Mouse (Mus musculus): ENCODE data around the gene 1700034J05Rik. TPM values are rescaled to one million over a fixed set of nuclear protein-coding genes. Genes with fewer than 3 reads are reported as not detected.

1700034J05Rik gene
- polyA plus RNA-seq, 1 experiment: 188 TPM

- no peak for TF ChIP-seq CTCF (IDR thresholded peaks at IDR 0.05; ENCODE audit: control insufficient read depth, insufficient read depth, insufficient replicate concordance, low read depth, low read length)
- TF ChIP-seq POLR2A (IDR thresholded peaks at IDR 0.05; ENCODE audit: control insufficient read depth, low read depth, low read length): no peak
- no peaks in the 10 kb centered on the region for H3K36me3 ChIP-seq (ENCODE audit: control insufficient read depth, insufficient read depth, low read length)
- no peaks in the 10 kb centered on the region for H3K27me3 ChIP-seq (ENCODE audit: control insufficient read depth, insufficient read depth, low read length)
- H3K4me1 ChIP-seq (ENCODE audit: control insufficient read depth, insufficient read depth, low read length): no peaks in the 10 kb centered on the region; the same call in 1 of the 2 replicates
- H3K4me3 ChIP-seq (ENCODE audit: control insufficient read depth, low read depth, low read length): no peak overlapping the region
- H3K27ac ChIP-seq (ENCODE audit: control insufficient read depth, insufficient read depth, low read depth, low read length): no peak overlapping the region
Observed at GRCm38 (mm10) chr6:146909725-146910489, 44.3 kb downstream of the 1700034J05Rik start.

DNA sequence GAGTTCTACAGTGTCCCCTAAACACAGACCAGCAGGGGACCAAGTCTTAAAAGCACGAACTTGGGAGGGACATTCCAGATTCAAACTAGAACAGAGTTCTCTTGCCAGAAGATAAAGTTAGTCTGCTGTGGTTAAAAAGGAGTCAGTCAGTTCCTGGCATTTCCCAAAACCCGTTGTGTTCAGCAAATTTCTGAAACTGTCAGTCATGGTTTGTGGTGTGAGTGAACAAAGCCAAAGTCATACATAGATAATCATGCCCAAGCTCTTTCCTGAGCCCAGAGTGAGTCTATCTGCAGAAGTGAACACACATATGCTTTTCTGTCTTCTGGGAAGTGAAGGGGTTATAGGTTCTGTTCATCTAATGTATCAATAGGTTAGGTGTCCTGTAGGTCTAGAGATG lies 45.4 kb downstream of the 1700034J05Rik start:
- H3K36me3 ChIP-seq (ENCODE audit: control insufficient read depth, insufficient read depth, low read length): no peaks in the 10 kb centered on the region
- no peak overlapping the region for H3K4me3 ChIP-seq (ENCODE audit: control insufficient read depth, low read depth, low read length)
- TF ChIP-seq POLR2A (IDR thresholded peaks at IDR 0.05; ENCODE audit: control insufficient read depth, low read depth, low read length) (no peak), CTCF (IDR thresholded peaks at IDR 0.05; ENCODE audit: control insufficient read depth, insufficient read depth, insufficient replicate concordance, low read depth, low read length) (no peak)
- H3K27ac ChIP-seq (ENCODE audit: control insufficient read depth, insufficient read depth, low read depth, low read length): no peak overlapping the region
- H3K4me1 ChIP-seq (ENCODE audit: control insufficient read depth, insufficient read depth, low read length): no peaks in the 10 kb centered on the region; the same call in 1 of the 2 replicates
- no peaks in the 10 kb centered on the region for H3K27me3 ChIP-seq (ENCODE audit: control insufficient read depth, insufficient read depth, low read length)

DNA sequence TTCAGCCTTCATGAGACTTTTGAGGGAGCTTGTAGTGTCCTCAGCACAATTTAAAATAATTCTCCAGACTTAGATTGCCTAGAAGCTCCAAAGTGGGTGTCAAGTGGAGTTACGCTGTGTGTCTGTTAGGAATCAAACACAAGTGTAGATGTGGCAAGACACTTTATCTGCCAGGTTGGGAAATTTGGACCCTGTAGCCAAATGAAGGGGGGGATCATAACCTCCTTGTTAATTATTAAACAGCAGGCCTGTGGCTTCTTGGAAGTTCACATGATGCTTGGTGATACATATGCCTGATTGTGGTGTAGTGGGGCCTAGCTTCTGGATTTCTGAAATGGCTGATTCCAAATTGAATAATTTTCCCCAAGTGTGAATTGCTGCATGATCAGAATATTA lies 46.4 kb downstream of the 1700034J05Rik start:
- no peaks in the 10 kb centered on the region for H3K27me3 ChIP-seq (ENCODE audit: control insufficient read depth, insufficient read depth, low read length)
- no peak for TF ChIP-seq CTCF (IDR thresholded peaks at IDR 0.05; ENCODE audit: control insufficient read depth, insufficient read depth, insufficient replicate concordance, low read depth, low read length)
- TF ChIP-seq POLR2A (IDR thresholded peaks at IDR 0.05; ENCODE audit: control insufficient read depth, low read depth, low read length): no peak
- H3K4me3 ChIP-seq (ENCODE audit: control insufficient read depth, low read depth, low read length): no peak overlapping the region
- H3K27ac ChIP-seq (ENCODE audit: control insufficient read depth, insufficient read depth, low read depth, low read length): no peak overlapping the region
- H3K36me3 ChIP-seq (ENCODE audit: control insufficient read depth, insufficient read depth, low read length): no peaks in the 10 kb centered on the region
- H3K4me1 ChIP-seq (ENCODE audit: control insufficient read depth, insufficient read depth, low read length): no peaks in the 10 kb centered on the region

- Histone ChIP-seq H3K36me3 (ENCODE audit: control insufficient read depth, insufficient read depth, low read length) (no peaks in the 10 kb centered on the region), H3K4me1 (ENCODE audit: control insufficient read depth, insufficient read depth, low read length) (no peaks in the 10 kb centered on the region), H3K27ac (ENCODE audit: control insufficient read depth, insufficient read depth, low read depth, low read length) (no peak overlapping the region), H3K27me3 (ENCODE audit: control insufficient read depth, insufficient read depth, low read length) (no peaks in the 10 kb centered on the region), H3K4me3 (ENCODE audit: control insufficient read depth, low read depth, low read length) (no peak overlapping the region)
- no peak for TF ChIP-seq CTCF (IDR thresholded peaks at IDR 0.05; ENCODE audit: control insufficient read depth, insufficient read depth, insufficient replicate concordance, low read depth, low read length)
- TF ChIP-seq POLR2A (IDR thresholded peaks at IDR 0.05; ENCODE audit: control insufficient read depth, low read depth, low read length): no peak
Observed at GRCm38 (mm10) chr6:146907061-146907794, 47.0 kb downstream of the 1700034J05Rik start.

GRCm38 (mm10) chr6:146906000-146906786 lies 48.0 kb downstream of the 1700034J05Rik start:
- H3K27ac ChIP-seq (ENCODE audit: control insufficient read depth, insufficient read depth, low read depth, low read length): no peak overlapping the region
- H3K36me3 ChIP-seq (ENCODE audit: control insufficient read depth, insufficient read depth, low read length): no peaks in the 10 kb centered on the region
- H3K4me3 ChIP-seq (ENCODE audit: control insufficient read depth, low read depth, low read length): no peak overlapping the region
- TF ChIP-seq CTCF (IDR thresholded peaks at IDR 0.05; ENCODE audit: control insufficient read depth, insufficient read depth, insufficient replicate concordance, low read depth, low read length) (no peak), POLR2A (IDR thresholded peaks at IDR 0.05; ENCODE audit: control insufficient read depth, low read depth, low read length) (no peak)
- no peaks in the 10 kb centered on the region for H3K4me1 ChIP-seq (ENCODE audit: control insufficient read depth, insufficient read depth, low read length)
- no peaks in the 10 kb centered on the region for H3K27me3 ChIP-seq (ENCODE audit: control insufficient read depth, insufficient read depth, low read length)

DNA sequence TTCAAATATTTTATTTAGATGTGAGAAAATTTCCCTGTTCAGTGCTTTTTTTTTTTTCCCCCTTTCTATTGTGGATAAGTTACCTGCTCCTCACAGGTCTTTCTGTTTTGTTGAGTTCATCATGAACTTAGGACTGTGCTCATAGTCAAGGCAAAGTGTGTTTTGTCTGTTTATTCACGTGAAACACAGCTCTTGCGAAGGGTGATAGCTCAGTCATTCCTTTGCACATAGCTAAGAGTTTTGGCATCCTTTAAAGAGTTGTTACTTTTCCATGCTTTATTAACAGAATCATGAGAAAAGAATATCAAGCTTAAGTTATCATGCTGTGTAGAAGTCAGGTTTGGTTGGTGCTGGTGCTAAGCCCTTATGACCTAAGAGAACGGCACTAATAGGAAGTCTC lies 49.5 kb downstream of the 1700034J05Rik start:
- Histone ChIP-seq H3K27ac (ENCODE audit: control insufficient read depth, insufficient read depth, low read depth, low read length) (no peak overlapping the region), H3K27me3 (ENCODE audit: control insufficient read depth, insufficient read depth, low read length) (no peaks in the 10 kb centered on the region), H3K4me3 (ENCODE audit: control insufficient read depth, low read depth, low read length) (no peak overlapping the region), H3K4me1 (ENCODE audit: control insufficient read depth, insufficient read depth, low read length) (no peaks in the 10 kb centered on the region; the same call in 1 of the 2 replicates), H3K36me3 (ENCODE audit: control insufficient read depth, insufficient read depth, low read length) (no peaks in the 10 kb centered on the region)
- TF ChIP-seq CTCF (IDR thresholded peaks at IDR 0.05; ENCODE audit: control insufficient read depth, insufficient read depth, insufficient replicate concordance, low read depth, low read length) (no peak), POLR2A (IDR thresholded peaks at IDR 0.05; ENCODE audit: control insufficient read depth, low read depth, low read length) (no peak)

DNA sequence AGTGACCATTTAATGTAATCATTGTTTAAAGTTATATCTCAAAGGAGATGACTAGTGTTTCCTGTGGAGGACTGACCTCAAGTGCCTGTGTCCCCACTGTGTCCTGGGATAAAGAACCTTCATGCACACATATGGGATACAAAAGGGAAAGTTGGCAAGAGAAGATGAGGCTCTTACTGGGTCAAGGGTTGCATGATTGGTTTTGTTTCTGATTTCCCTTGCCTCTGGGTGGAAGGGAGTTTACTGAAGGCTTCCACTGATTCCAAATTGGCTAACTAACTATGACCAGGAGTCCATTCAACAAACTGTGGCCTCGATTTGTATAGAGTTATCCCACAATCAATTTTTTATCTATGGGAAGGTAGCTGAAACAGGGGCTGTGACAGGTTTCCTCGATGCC lies 50.6 kb downstream of the 1700034J05Rik start:
- TF ChIP-seq POLR2A (IDR thresholded peaks at IDR 0.05; ENCODE audit: control insufficient read depth, low read depth, low read length) (no peak), CTCF (IDR thresholded peaks at IDR 0.05; ENCODE audit: control insufficient read depth, insufficient read depth, insufficient replicate concordance, low read depth, low read length) (no peak)
- no peak overlapping the region for H3K4me3 ChIP-seq (ENCODE audit: control insufficient read depth, low read depth, low read length)
- H3K27me3 ChIP-seq (ENCODE audit: control insufficient read depth, insufficient read depth, low read length): no peaks in the 10 kb centered on the region
- no peaks in the 10 kb centered on the region; the same call in 1 of the 2 replicates for H3K4me1 ChIP-seq (ENCODE audit: control insufficient read depth, insufficient read depth, low read length)
- no peaks in the 10 kb centered on the region for H3K36me3 ChIP-seq (ENCODE audit: control insufficient read depth, insufficient read depth, low read length)
- no peak overlapping the region for H3K27ac ChIP-seq (ENCODE audit: control insufficient read depth, insufficient read depth, low read depth, low read length)
